Mouse (Mus musculus): ENCODE results near the gene Cebpb. TPM values are rescaled to one million over a fixed set of nuclear protein-coding genes. Genes with fewer than 3 reads are reported as not detected.

Gene Cebpb
- polyA plus RNA-seq, 1 experiment from 2014 or later: 27.5 TPM

DNA sequence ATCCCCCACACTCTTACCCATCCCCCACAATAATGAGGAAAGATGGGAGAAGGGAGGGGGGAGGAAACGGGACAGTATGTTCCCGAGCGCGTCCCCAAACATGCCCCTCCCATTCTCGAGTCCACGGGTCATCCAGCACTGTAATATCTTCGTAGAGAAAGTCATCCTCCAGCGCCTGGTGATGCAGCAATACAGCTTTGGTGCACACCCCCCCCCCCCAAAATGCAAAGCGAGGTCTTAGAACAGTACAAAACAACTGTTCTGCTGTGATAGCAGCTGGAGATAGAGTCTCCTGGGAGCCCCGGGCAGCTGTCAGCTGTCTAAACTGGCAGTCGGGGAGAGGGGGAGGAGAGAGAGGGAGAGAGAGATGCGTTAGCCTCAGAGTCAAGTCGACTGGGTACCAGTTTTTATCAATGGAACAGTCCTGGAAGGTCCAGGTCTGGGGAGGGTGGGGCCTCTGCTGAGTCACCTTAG is 16.5 kb upstream of the Cebpb start:
- H3K4me3 ChIP-seq (ENCODE audit: low read depth, low read length): no peak overlapping the region
- peaks cover 19% of the 10 kb centered on the region for H3K4me1 ChIP-seq (ENCODE audit: insufficient read depth)
- H3K9ac ChIP-seq (replicated peaks): no peak overlapping the region
- WGBS (ENCODE audit: insufficient replicate concordance): 23% methylated on average over 13 of the region's 13 CpGs
- H3K4me2 ChIP-seq (ENCODE audit: low read depth, low read length): peak overlapping the region; percentile 55
- no peaks in the 10 kb centered on the region for H3K27me3 ChIP-seq (ENCODE audit: insufficient read depth, low read length)
- H3K9me3 ChIP-seq (ENCODE audit: low read length): no peaks in the 10 kb centered on the region
- DNase-seq (peak; percentile 66), ATAC-seq (peak; percentile 91)
- no peaks in the 10 kb centered on the region for H3K36me3 ChIP-seq (replicated peaks; ENCODE audit: insufficient read depth, low read length)
- peak overlapping the region; percentile 67 for H3K27ac ChIP-seq (ENCODE audit: low read depth)
- peak; percentile 67 for TF ChIP-seq EP300 (IDR thresholded peaks at IDR 0.05; ENCODE audit: low read depth)
- no peak for TF ChIP-seq CTCF (IDR thresholded peaks at IDR 0.05; ENCODE audit: low read depth)

- Histone ChIP-seq H3K27ac (ENCODE audit: low read depth) (no peak overlapping the region), H3K36me3 (replicated peaks; ENCODE audit: insufficient read depth, low read length) (no peaks in the 10 kb centered on the region), H3K9ac (replicated peaks) (no peak overlapping the region), H3K9me3 (ENCODE audit: low read length) (no peaks in the 10 kb centered on the region), H3K4me1 (ENCODE audit: insufficient read depth) (peaks cover 21% of the 10 kb centered on the region), H3K27me3 (ENCODE audit: insufficient read depth, low read length) (no peaks in the 10 kb centered on the region), H3K4me2 (ENCODE audit: low read depth, low read length) (no peak overlapping the region), H3K4me3 (ENCODE audit: low read depth, low read length) (no peak overlapping the region)
- peak; percentile 86 for TF ChIP-seq CTCF (IDR thresholded peaks at IDR 0.05; ENCODE audit: low read depth)
- TF ChIP-seq EP300 (IDR thresholded peaks at IDR 0.05; ENCODE audit: low read depth): no peak
- 41% methylated on average over 14 of the region's 14 CpGs for WGBS (ENCODE audit: insufficient replicate concordance)
- no peak for ATAC-seq
- no peak for DNase-seq
Measured at GRCm38 (mm10) chr2:167675120-167675909, 13.4 kb upstream of the Cebpb start.

DNA sequence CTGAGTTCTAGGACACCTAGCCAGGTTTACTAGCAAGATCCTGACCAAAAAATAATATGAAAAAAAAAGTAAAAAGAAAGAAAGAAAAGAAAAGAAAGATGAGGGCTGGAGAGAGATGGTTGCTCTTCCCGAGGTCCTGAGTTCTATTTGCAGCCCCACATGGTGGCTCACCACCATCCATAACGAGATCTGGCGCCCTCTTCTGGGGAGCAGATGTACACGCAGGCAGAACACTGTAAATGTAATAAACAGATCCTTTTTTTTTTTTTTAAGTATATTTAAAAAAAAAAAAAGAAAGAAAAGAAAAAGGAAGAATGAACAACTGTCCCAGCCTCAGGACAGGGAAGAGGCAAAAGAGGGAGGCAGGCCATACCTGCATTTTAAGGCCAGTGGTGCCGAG is 10.1 kb upstream of the Cebpb start:
- Histone ChIP-seq H3K9ac (replicated peaks) (no peak overlapping the region), H3K27me3 (ENCODE audit: insufficient read depth, low read length) (no peaks in the 10 kb centered on the region), H3K36me3 (replicated peaks; ENCODE audit: insufficient read depth, low read length) (no peaks in the 10 kb centered on the region), H3K4me1 (ENCODE audit: insufficient read depth) (0 out of 2 replicates have a peak, but pooled peaks cover 3% of the 10 kb centered on the region), H3K9me3 (ENCODE audit: low read length) (no peaks in the 10 kb centered on the region), H3K4me2 (ENCODE audit: low read depth, low read length) (no peak overlapping the region), H3K4me3 (ENCODE audit: low read depth, low read length) (no peak overlapping the region), H3K27ac (ENCODE audit: low read depth) (no peak overlapping the region)
- DNase-seq (no peak), ATAC-seq (no peak)
- 54% methylated on average over 5 of the region's 5 CpGs for WGBS (ENCODE audit: insufficient replicate concordance)
- peak; percentile 68 for TF ChIP-seq CTCF (IDR thresholded peaks at IDR 0.05; ENCODE audit: low read depth)
- no peak for TF ChIP-seq EP300 (IDR thresholded peaks at IDR 0.05; ENCODE audit: low read depth)

GRCm38 (mm10) chr2:167679902-167680430 is 8.7 kb upstream of the Cebpb start:
- no peaks in the 10 kb centered on the region for H3K36me3 ChIP-seq (replicated peaks; ENCODE audit: insufficient read depth, low read length)
- 0 out of 2 replicates have a peak, but pooled peaks cover 3% of the 10 kb centered on the region for H3K4me1 ChIP-seq (ENCODE audit: insufficient read depth)
- H3K4me3 ChIP-seq (ENCODE audit: low read depth, low read length): no peak overlapping the region
- WGBS (ENCODE audit: insufficient replicate concordance): under 1% methylated on average over 13 of the region's 13 CpGs
- no peak overlapping the region for H3K4me2 ChIP-seq (ENCODE audit: low read depth, low read length)
- H3K27ac ChIP-seq (ENCODE audit: low read depth): no peak overlapping the region
- no peaks in the 10 kb centered on the region for H3K27me3 ChIP-seq (ENCODE audit: insufficient read depth, low read length)
- H3K9ac ChIP-seq (replicated peaks): no peak overlapping the region
- no peak for TF ChIP-seq EP300 (IDR thresholded peaks at IDR 0.05; ENCODE audit: low read depth)
- TF ChIP-seq CTCF (IDR thresholded peaks at IDR 0.05; ENCODE audit: low read depth): peak; percentile 98
- ATAC-seq: peak; percentile 73
- peak; percentile 88 for DNase-seq
- no peaks in the 10 kb centered on the region for H3K9me3 ChIP-seq (ENCODE audit: low read length)

DNA sequence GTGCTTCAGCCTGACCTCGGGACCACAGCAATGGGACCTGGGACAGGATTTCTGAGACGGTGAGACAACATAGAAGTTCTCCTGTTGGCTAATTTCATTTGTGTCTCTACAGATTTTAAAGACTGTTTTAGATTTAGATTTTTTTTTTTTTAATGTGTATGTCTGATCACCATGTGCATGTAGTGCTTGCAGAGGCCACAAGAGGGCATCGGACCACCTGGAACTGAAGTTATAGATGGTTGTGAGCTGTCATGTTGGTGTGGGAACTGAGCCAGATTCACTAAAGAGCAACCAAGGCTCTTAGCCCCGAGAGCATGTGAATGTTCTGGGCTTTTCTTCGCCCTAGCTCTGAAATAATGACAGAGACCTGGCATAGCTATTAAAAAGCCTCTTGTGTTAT is 8.1 kb upstream of the Cebpb start:
- H3K36me3 ChIP-seq (replicated peaks; ENCODE audit: insufficient read depth, low read length): no peaks in the 10 kb centered on the region
- peak; percentile 77 for DNase-seq
- H3K9ac ChIP-seq (replicated peaks): no peak overlapping the region
- no peaks in the 10 kb centered on the region for H3K27me3 ChIP-seq (ENCODE audit: insufficient read depth, low read length)
- no peak overlapping the region for H3K4me2 ChIP-seq (ENCODE audit: low read depth, low read length)
- WGBS (ENCODE audit: insufficient replicate concordance): 44% methylated on average over 5 of the region's 5 CpGs
- no peak overlapping the region for H3K4me3 ChIP-seq (ENCODE audit: low read depth, low read length)
- H3K4me1 ChIP-seq (ENCODE audit: insufficient read depth): 0 out of 2 replicates have a peak, but pooled peaks cover 3% of the 10 kb centered on the region
- H3K27ac ChIP-seq (ENCODE audit: low read depth): no peak overlapping the region
- TF ChIP-seq EP300 (IDR thresholded peaks at IDR 0.05; ENCODE audit: low read depth) (no peak), CTCF (IDR thresholded peaks at IDR 0.05; ENCODE audit: low read depth) (peak; percentile 81)
- ATAC-seq: no peak
- H3K9me3 ChIP-seq (ENCODE audit: low read length): no peaks in the 10 kb centered on the region

DNA sequence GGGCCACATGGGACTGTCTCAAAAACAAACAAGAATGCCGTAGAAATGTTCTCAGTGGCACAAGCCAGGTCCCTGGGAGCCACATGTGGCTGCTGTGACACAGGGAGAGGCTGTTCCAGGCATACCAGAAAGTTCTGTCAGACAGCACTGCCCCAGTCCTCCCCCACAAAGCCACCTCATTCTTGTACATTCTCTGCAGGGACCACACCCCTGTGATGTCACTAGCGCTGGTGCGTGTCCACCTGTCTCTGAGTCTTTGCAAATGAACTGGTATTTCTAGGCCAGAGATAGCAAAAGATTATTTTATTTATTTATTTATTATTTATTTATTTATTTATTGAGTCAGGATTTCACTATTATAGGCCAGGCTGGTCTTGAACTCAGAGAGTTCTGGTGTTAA is 5.0 kb upstream of the Cebpb start:
- no peak overlapping the region for H3K4me2 ChIP-seq (ENCODE audit: low read depth, low read length)
- DNase-seq: no peak
- 76% methylated on average over 3 of the region's 3 CpGs for WGBS (ENCODE audit: insufficient replicate concordance)
- H3K4me1 ChIP-seq (ENCODE audit: insufficient read depth): peaks cover 13% of the 10 kb centered on the region
- H3K27ac ChIP-seq (ENCODE audit: low read depth): no peak overlapping the region
- H3K9me3 ChIP-seq (ENCODE audit: low read length): no peaks in the 10 kb centered on the region
- H3K4me3 ChIP-seq (ENCODE audit: low read depth, low read length): no peak overlapping the region
- no peak for TF ChIP-seq EP300 (IDR thresholded peaks at IDR 0.05; ENCODE audit: low read depth)
- TF ChIP-seq CTCF (IDR thresholded peaks at IDR 0.05; ENCODE audit: low read depth): no peak
- H3K9ac ChIP-seq (replicated peaks): no peak overlapping the region
- no peaks in the 10 kb centered on the region for H3K36me3 ChIP-seq (replicated peaks; ENCODE audit: insufficient read depth, low read length)
- ATAC-seq: no peak
- no peaks in the 10 kb centered on the region; the same call in 1 of the 2 replicates for H3K27me3 ChIP-seq (ENCODE audit: insufficient read depth, low read length)

Data from liver, postnatal 0 days (tissue).